Mouse (Mus musculus) limb, embryonic 11.5 days (tissue): ENCODE measurements around the gene Ace. TPM values are rescaled to one million over a fixed set of nuclear protein-coding genes. Genes with fewer than 3 reads are reported as not detected.

Experiments
- ATAC-seq: fragments of 200-750 bp; cut with Nextera tagmentation; 2 replicates; pipeline ENCODE4 v1.8.0; 2017; ENCODE audit warnings: low read depth; ENCODE audit not compliant: insufficient number of reproducible peaks, low FRiP score, low TSS enrichment
- DNase-seq: peaks from one replicate; pipeline ENCODE4 v3.0.0-alpha.2; 2015; ENCODE audit warnings: low spot score
- H3K27ac ChIP-seq: fragments of 300-500 bp; sonication (generic); replicated peaks from 2 replicates; pipeline ENCODE4 v1.5.1; 2014; ENCODE audit warnings: low read depth, mild to moderate bottlenecking, low read length
- H3K27me3 ChIP-seq: fragments of 300-500 bp; sonication (generic); 2 replicates; pipeline ENCODE4 v1.6.1; 2014; ENCODE audit warnings: mild to moderate bottlenecking, low read length, mixed read lengths; ENCODE audit not compliant: control insufficient read depth, insufficient read depth
- H3K36me3 ChIP-seq: fragments of 300-500 bp; sonication (generic); 2 replicates; pipeline ENCODE4 v1.6.1; 2014; ENCODE audit warnings: mild to moderate bottlenecking, low read length, moderate library complexity, mixed read lengths; ENCODE audit not compliant: control insufficient read depth, insufficient read depth
- H3K4me1 ChIP-seq: fragments of 300-500 bp; sonication (generic); 2 replicates; pipeline ENCODE4 v1.6.1; 2014; ENCODE audit warnings: low read length, mixed read lengths; ENCODE audit not compliant: control insufficient read depth, insufficient read depth
- H3K4me2 ChIP-seq: fragments of 300-500 bp; sonication (generic); 2 replicates; pipeline ENCODE4 v1.6.1; 2014; ENCODE audit warnings: low read depth, mild to moderate bottlenecking, moderate library complexity; ENCODE audit not compliant: severe bottlenecking
- H3K4me3 ChIP-seq: fragments of 300-500 bp; sonication (generic); 2 replicates; pipeline ENCODE4 v1.5.1; 2014; ENCODE audit warnings: low read depth, low read length
- H3K9ac ChIP-seq: fragments of 300-500 bp; sonication (generic); 2 replicates; pipeline ENCODE4 v1.6.1; 2014; ENCODE audit warnings: mild to moderate bottlenecking, low read length
- H3K9me3 ChIP-seq: fragments of 300-500 bp; sonication (generic); 2 replicates; pipeline ENCODE4 v1.6.1; 2016; ENCODE audit warnings: low read length; ENCODE audit not compliant: control insufficient read depth
- WGBS: fragments of 180-500 bp; shearing (Covaris S2); extraction: QIAGEN DNeasy Blood & Tissue Kit; methylation state at CpG from one replicate; pipeline ENCODE4 v1.1.7; 2014; 5-methylcytosine and 5-hydroxymethylcytosine counted together
- polyA plus RNA-seq: library from polyadenylated mRNA; unstranded; fragments of >200 nt; fragmentation: Nextera tagmentation; extraction: Ambion mirVana; gene quantifications from 2 replicates; pipeline ENCODE4 v1.2.1, GENCODE M21; 2014

Ace gene
- polyA plus RNA-seq: 0.09 and 0.15 TPM in 2 replicates

- Histone ChIP-seq H3K4me1 (peaks cover 4% of the 10 kb centered on the region; the same call in 1 of the 2 replicates), H3K4me3 (peak within 1 kb of the TSS; percentile 31), H3K36me3 (no peaks in the 10 kb centered on the region), H3K27me3 (peaks cover 30% of the 10 kb centered on the region), H3K27ac (no peak within 1 kb of the TSS), H3K4me2 (peak within 1 kb of the TSS; percentile 69), H3K9me3 (no peaks in the 10 kb centered on the region), H3K9ac (peak within 1 kb of the TSS; percentile 55)
- DNase-seq (peak; percentile 49), ATAC-seq (peak; percentile 48)
- under 1% methylated on average over 67 of the region's 76 CpGs for WGBS
These were observed at the start of gene Ace for GRCm38 (mm10) chr11:105967741-105968574. Ace (plus strand) TSS chr11:105967945.

GRCm38 (mm10) chr11:105920098-105920785 lies 47.5 kb upstream of the Ace start:
- no peaks in the 10 kb centered on the region; the same call in 1 of the 2 replicates for H3K36me3 ChIP-seq
- 81% methylated on average over 3 of the region's 3 CpGs for WGBS
- no peak for ATAC-seq

GRCm38 (mm10) chr11:105920836-105921235 lies 46.9 kb upstream of the Ace start:
- 88% methylated on average over 2 of the region's 2 CpGs for WGBS
- Histone ChIP-seq H3K27me3 (no peaks in the 10 kb centered on the region), H3K36me3 (no peaks in the 10 kb centered on the region; the same call in 1 of the 2 replicates), H3K27ac (no peak overlapping the region), H3K4me1 (no peaks in the 10 kb centered on the region), H3K4me3 (no peak overlapping the region), H3K4me2 (no peak overlapping the region), H3K9ac (no peak overlapping the region), H3K9me3 (no peaks in the 10 kb centered on the region)
- DNase-seq (no peak), ATAC-seq (no peak)

More at GRCm38 (mm10) chr11:105920098-105920785, 47.5 kb upstream of the Ace start:
- H3K4me3 ChIP-seq: no peak overlapping the region
- H3K4me2 ChIP-seq: no peak overlapping the region
- no peak for DNase-seq
- no peak overlapping the region for H3K27ac ChIP-seq
- no peak overlapping the region for H3K9ac ChIP-seq
- H3K27me3 ChIP-seq: no peaks in the 10 kb centered on the region
- no peaks in the 10 kb centered on the region for H3K4me1 ChIP-seq
- no peaks in the 10 kb centered on the region for H3K9me3 ChIP-seq

GRCm38 (mm10) chr11:105921275-105921674 lies 46.5 kb upstream of the Ace start:
- no peaks in the 10 kb centered on the region for H3K4me1 ChIP-seq
- ATAC-seq: no peak
- H3K36me3 ChIP-seq: no peaks in the 10 kb centered on the region; the same call in 1 of the 2 replicates
- H3K4me2 ChIP-seq: no peak overlapping the region
- 94% methylated on average over 5 of the region's 5 CpGs for WGBS
- H3K9ac ChIP-seq: no peak overlapping the region
- no peaks in the 10 kb centered on the region for H3K9me3 ChIP-seq
- DNase-seq: no peak
- no peak overlapping the region for H3K4me3 ChIP-seq
- no peak overlapping the region for H3K27ac ChIP-seq
- H3K27me3 ChIP-seq: no peaks in the 10 kb centered on the region

- no peak overlapping the region for H3K4me2 ChIP-seq
- no peak overlapping the region for H3K27ac ChIP-seq
- H3K9ac ChIP-seq: no peak overlapping the region
- no peaks in the 10 kb centered on the region for H3K27me3 ChIP-seq
- DNase-seq: no peak
- ATAC-seq: no peak; the same call in 1 of the 2 replicates
- H3K36me3 ChIP-seq: no peaks in the 10 kb centered on the region; the same call in 1 of the 2 replicates
- H3K4me3 ChIP-seq: no peak overlapping the region
- H3K4me1 ChIP-seq: no peaks in the 10 kb centered on the region
- WGBS: 89% methylated on average over 20 of the region's 20 CpGs
- no peaks in the 10 kb centered on the region for H3K9me3 ChIP-seq
These were observed 44.7 kb upstream of the Ace start for GRCm38 (mm10) chr11:105922769-105923663.

- WGBS: 60% methylated on average over 14 of the region's 14 CpGs
- no peak for ATAC-seq
These were observed 40.4 kb upstream of the Ace start for GRCm38 (mm10) chr11:105927065-105928030.

GRCm38 (mm10) chr11:105928171-105928570 lies 39.6 kb upstream of the Ace start:
- ATAC-seq (no peak), DNase-seq (no peak)
- Histone ChIP-seq H3K36me3 (no peaks in the 10 kb centered on the region), H3K4me1 (no peaks in the 10 kb centered on the region), H3K4me2 (no peak overlapping the region), H3K4me3 (no peak overlapping the region), H3K9me3 (no peaks in the 10 kb centered on the region), H3K9ac (no peak overlapping the region), H3K27ac (no peak overlapping the region), H3K27me3 (no peaks in the 10 kb centered on the region)
- 83% methylated on average over 5 of the region's 5 CpGs for WGBS

More at GRCm38 (mm10) chr11:105927065-105928030, 40.4 kb upstream of the Ace start:
- DNase-seq: peak; percentile 87
- Histone ChIP-seq H3K4me2 (no peak overlapping the region), H3K27ac (no peak overlapping the region), H3K27me3 (no peaks in the 10 kb centered on the region), H3K9me3 (no peaks in the 10 kb centered on the region), H3K9ac (no peak overlapping the region), H3K4me1 (no peaks in the 10 kb centered on the region), H3K36me3 (no peaks in the 10 kb centered on the region), H3K4me3 (no peak overlapping the region)
